Mouse (Mus musculus) lung, embryonic 15.5 days (tissue): ENCODE data around the gene Fars2. TPM values are rescaled to one million over a fixed set of nuclear protein-coding genes. Genes with fewer than 3 reads are reported as not detected.

Source experiments
- ATAC-seq: fragments of 200-750 bp; cut with Nextera tagmentation; 2 replicates; pipeline ENCODE4 v1.8.0; 2017; ENCODE audit warnings: moderate number of reproducible peaks, borderline replicate concordance; ENCODE audit not compliant: low FRiP score, low TSS enrichment; ENCODE audit errors: extremely low read depth
- H3K27ac ChIP-seq: fragments of 300-500 bp; sonication (generic); 2 replicates; pipeline ENCODE4 v1.5.1; 2015; ENCODE audit warnings: moderate library complexity, mild to moderate bottlenecking, inconsistent platforms
- H3K27me3 ChIP-seq: fragments of 300-500 bp; sonication (generic); 2 replicates; pipeline ENCODE4 v1.6.1; 2015; ENCODE audit warnings: inconsistent platforms
- H3K36me3 ChIP-seq: fragments of 300-500 bp; sonication (generic); 2 replicates; pipeline ENCODE4 v1.6.1; 2015; ENCODE audit warnings: inconsistent platforms
- H3K4me1 ChIP-seq: fragments of 300-500 bp; sonication (generic); 2 replicates; pipeline ENCODE4 v1.6.1; 2015; ENCODE audit warnings: inconsistent platforms
- H3K4me2 ChIP-seq: fragments of 300-500 bp; sonication (generic); 2 replicates; pipeline ENCODE4 v1.6.1; 2015; ENCODE audit warnings: inconsistent platforms, mild to moderate bottlenecking, moderate library complexity
- H3K4me3 ChIP-seq: fragments of 300-500 bp; sonication (generic); 2 replicates; pipeline ENCODE4 v1.5.1; 2015; ENCODE audit warnings: mild to moderate bottlenecking, inconsistent platforms
- H3K9ac ChIP-seq: fragments of 300-500 bp; sonication (generic); 2 replicates; pipeline ENCODE4 v1.6.1; 2015; ENCODE audit warnings: inconsistent platforms
- H3K9me3 ChIP-seq: fragments of 300-500 bp; sonication (generic); 2 replicates; pipeline ENCODE4 v1.6.1; 2016; ENCODE audit warnings: inconsistent platforms
- WGBS: fragments of 180-500 bp; shearing (Covaris S2); methylation state at CpG from one replicate; pipeline ENCODE4 v1.1.7; 2015; 5-methylcytosine and 5-hydroxymethylcytosine counted together
- polyA plus RNA-seq: library from polyadenylated mRNA; unstranded; fragments of >200 nt; fragmentation: Nextera tagmentation; extraction: Ambion mirVana; gene quantifications from 2 replicates; pipeline ENCODE4 v1.2.1, GENCODE M21; 2015

Gene Fars2
- polyA plus RNA-seq, 1 experiment from 2014 or later = 37.3 TPM

DNA sequence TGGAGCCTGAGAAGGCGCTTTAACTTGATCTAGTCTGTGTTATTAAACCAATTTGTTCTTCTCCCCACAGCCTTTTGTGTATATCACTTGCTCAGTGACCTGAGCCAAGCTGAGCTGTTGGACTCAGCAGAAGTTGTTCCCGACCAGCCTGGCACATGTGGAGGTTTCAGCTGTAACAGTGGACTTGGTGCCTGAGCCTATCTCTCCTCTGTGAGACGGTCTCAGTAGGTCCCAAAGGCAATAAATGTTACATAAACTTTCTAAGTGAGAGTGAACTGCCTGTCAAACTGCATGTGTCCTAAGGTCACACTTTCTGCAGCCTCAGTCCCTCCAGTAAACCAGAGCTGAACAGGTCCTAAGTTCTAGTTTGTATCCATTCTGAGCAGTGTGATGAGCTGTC is 185.6 kb downstream of the Fars2 start:
- Histone ChIP-seq H3K4me1 (peaks cover 12% of the 10 kb centered on the region), H3K9me3 (no peaks in the 10 kb centered on the region), H3K36me3 (no peaks in the 10 kb centered on the region), H3K4me2 (no peak overlapping the region), H3K9ac (no peak overlapping the region), H3K27ac (no peak overlapping the region), H3K4me3 (no peak overlapping the region), H3K27me3 (no peaks in the 10 kb centered on the region)
- no peak for ATAC-seq
- WGBS = 50% methylated on average over 3 of the region's 3 CpGs

DNA sequence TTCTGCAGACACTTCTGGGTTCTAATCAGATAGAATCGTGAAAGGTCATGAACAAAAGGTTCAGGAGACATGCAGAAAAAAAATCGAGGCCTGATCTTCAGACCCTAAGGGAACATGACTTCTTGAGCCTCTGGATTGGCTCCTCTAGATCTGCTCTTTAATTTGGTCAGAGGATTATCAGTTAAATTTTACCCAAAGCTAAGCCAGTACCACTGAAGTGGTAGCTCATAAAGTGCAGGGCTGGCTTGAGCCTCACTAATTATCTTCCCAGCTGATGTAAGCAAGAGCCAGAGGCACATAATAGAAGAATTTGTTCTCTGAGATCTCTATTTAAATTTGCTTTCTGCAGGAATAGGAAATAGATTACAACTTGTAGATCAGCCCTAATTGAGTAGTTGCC is 188.1 kb downstream of the Fars2 start:
- Histone ChIP-seq H3K9me3 (no peaks in the 10 kb centered on the region), H3K4me3 (no peak overlapping the region), H3K4me2 (no peak overlapping the region), H3K36me3 (no peaks in the 10 kb centered on the region), H3K27ac (no peak overlapping the region), H3K9ac (no peak overlapping the region), H3K4me1 (no peaks in the 10 kb centered on the region), H3K27me3 (no peaks in the 10 kb centered on the region)
- 66% methylated on average over 2 of the region's 2 CpGs for WGBS
- no peak for ATAC-seq

DNA sequence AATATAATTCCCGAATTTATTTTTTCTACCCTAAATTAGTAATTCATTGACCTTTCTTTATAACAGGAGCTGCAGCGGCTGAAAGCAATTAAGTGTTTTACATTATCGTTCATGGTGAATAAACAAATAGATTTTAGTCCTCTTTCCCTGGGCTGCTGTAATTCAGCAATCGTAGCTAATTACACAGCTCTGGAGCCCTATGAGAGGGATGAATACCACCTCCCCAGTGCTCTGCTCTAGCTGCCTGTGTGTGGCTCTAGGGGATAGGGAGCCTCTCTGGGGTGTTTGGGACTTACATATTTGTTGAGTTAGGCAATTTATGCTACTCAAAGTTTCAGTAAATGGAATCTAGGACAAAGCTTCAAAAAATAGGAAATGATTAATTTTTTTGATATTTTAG is 190.2 kb downstream of the Fars2 start:
- no peak overlapping the region for H3K4me2 ChIP-seq
- no peaks in the 10 kb centered on the region for H3K9me3 ChIP-seq
- H3K4me1 ChIP-seq = no peaks in the 10 kb centered on the region
- no peaks in the 10 kb centered on the region for H3K27me3 ChIP-seq
- H3K27ac ChIP-seq = no peak overlapping the region
- H3K36me3 ChIP-seq = no peaks in the 10 kb centered on the region
- ATAC-seq = no peak
- 82% methylated on average over 4 of the region's 4 CpGs for WGBS
- no peak overlapping the region for H3K4me3 ChIP-seq
- H3K9ac ChIP-seq = no peak overlapping the region

DNA sequence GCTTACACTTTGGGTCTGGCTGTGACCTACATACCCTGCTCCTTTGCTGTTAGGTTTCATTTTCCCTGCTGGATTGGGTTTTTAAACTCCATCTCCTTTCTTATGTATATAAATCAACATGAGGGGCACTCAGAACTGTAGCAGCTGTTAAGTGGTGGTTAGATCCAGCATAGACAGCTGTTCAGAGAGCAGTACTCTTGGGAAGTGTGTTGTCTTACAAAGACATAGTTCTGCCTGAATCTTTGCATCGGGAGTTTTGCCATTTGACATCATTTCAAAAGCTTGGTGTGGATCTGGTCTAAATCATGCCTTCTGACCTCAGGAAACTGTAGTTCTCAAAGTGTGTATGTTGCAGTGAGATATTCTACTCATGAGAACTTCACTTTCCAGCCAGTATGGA is 191.9 kb downstream of the Fars2 start:
- WGBS = 60% methylated on average over 1 of the region's 1 CpGs

DNA sequence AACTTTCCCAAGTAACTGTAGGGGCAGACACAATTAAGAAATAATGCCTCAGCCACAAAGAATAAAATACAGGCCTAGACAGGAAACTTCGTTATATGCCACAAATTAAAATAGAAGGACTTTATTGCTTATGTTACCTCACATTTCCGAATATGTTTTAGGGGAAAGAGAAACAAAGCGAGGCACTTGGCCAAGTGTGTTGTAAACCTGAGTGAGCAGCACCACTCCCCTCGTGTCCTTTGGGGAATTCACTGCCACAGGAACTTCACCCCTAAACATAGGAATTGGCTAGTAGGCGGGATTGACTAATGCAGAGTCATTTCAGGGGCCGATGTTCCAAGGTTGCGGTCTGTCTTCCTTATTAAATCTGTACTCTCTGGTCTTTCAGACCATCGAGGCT is 197.0 kb downstream of the Fars2 start:
- Histone ChIP-seq H3K9me3 (no peaks in the 10 kb centered on the region), H3K4me2 (no peak overlapping the region), H3K9ac (no peak overlapping the region), H3K27me3 (no peaks in the 10 kb centered on the region), H3K36me3 (no peaks in the 10 kb centered on the region), H3K4me3 (no peak overlapping the region), H3K4me1 (no peaks in the 10 kb centered on the region), H3K27ac (no peak overlapping the region)
- WGBS = 74% methylated on average over 8 of the region's 8 CpGs
- no peak for ATAC-seq

More for the DNA sequence above, 191.9 kb downstream of the Fars2 start:
- Histone ChIP-seq H3K27ac (no peak overlapping the region), H3K4me3 (no peak overlapping the region), H3K4me2 (no peak overlapping the region), H3K27me3 (no peaks in the 10 kb centered on the region), H3K9ac (no peak overlapping the region), H3K9me3 (no peaks in the 10 kb centered on the region), H3K4me1 (no peaks in the 10 kb centered on the region), H3K36me3 (no peaks in the 10 kb centered on the region)
- no peak for ATAC-seq

DNA sequence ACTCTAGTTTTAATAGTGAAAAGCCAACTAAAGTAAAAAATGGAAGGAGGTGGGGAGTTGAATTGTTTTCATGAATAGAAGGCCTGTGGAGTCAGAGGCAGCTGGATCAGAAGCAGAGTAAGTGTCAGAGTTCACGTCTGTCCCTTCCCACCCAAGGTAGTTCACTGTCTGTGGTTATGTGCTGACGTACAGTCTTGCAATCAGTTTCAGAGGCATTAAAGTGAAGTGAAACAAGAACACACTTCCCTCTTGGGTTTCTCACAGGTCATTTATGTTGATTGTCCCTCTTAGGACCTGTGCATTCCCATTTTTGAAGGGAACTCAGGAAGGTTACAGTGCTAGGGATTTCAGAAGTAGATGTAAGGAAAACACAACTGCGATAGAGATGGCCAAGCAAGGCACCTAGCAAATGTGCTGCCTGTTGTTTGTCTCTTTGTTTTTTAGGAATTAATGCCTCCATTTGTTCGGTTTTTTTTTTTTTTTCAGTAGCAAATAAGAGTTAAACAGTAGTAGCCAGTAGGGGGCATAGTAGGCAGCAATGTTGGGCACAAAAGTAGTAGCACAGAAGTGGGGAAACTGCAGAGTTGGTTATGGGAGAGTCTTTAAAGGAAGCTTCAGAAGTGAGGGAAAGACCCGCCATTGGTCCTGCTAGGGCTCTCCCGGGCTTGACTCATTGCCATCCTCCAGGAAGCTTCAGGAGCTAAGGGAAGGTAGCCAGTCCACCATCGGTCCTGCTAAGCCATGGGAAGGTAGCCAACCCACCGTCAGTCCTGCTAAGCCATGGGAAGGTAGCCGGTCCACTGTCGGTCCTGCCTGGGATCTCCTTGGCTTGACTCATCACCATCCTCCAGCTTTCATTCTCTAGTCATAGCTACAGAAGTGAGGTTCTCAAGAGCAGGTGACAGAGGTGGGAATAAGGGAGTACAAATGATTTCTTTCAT is 197.9 kb downstream of the Fars2 start:
- WGBS = 81% methylated on average over 10 of the region's 10 CpGs
- no peak overlapping the region for H3K27ac ChIP-seq
- no peak for ATAC-seq

DNA sequence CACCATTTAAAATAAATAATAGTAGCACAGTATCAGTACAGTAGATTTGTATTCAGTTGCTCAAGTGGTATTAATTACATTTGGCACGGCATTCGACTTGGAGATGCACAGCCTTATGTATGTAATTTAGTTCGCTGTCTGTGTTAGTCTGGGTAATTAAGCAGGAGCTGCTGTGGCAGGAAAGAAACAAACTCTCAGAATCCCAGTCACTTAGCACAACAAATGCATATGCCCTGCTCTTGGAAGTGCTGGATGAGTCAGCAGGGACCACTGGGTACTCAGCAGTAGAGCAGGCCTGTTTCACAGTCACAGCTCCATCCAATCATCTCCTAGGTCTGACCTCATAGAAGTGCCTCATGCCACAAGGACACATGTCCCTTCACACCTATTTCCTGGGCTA is 200.6 kb downstream of the Fars2 start:
- H3K27me3 ChIP-seq = no peaks in the 10 kb centered on the region
- WGBS = 81% methylated on average over 3 of the region's 3 CpGs

More for the DNA sequence above, 197.9 kb downstream of the Fars2 start:
- Histone ChIP-seq H3K4me1 (no peaks in the 10 kb centered on the region), H3K27me3 (no peaks in the 10 kb centered on the region), H3K9ac (no peak overlapping the region), H3K4me2 (no peak overlapping the region), H3K9me3 (no peaks in the 10 kb centered on the region), H3K36me3 (no peaks in the 10 kb centered on the region), H3K4me3 (no peak overlapping the region)

DNA sequence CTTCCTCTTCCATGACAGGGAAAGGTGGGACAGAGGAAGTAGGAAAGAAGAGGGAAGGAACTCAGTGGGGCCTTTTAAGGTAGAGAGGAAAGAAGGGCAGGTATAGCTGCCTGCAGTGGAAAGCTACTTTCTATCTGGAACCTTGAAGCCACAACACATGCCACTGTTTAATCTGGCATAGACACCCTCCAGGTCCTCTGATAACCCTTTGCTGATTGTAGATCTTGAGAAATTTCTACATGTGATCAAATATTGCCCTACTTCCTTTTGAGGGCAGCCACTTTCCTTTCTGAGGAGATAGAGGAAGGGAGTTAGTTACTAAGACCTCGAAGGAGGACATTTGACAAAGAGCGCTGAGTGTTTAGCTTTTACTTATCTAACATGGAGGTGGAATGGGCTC is 207.4 kb downstream of the Fars2 start:
- Histone ChIP-seq H3K27me3 (no peaks in the 10 kb centered on the region), H3K9ac (no peak overlapping the region), H3K4me3 (no peak overlapping the region), H3K9me3 (no peaks in the 10 kb centered on the region), H3K4me2 (no peak overlapping the region), H3K4me1 (0 out of 2 replicates have a peak, but pooled peaks cover 4% of the 10 kb centered on the region), H3K27ac (no peak overlapping the region), H3K36me3 (no peaks in the 10 kb centered on the region)
- 70% methylated on average over 2 of the region's 2 CpGs for WGBS
- ATAC-seq = no peak

More for the DNA sequence above, 200.6 kb downstream of the Fars2 start:
- Histone ChIP-seq H3K4me1 (no peaks in the 10 kb centered on the region), H3K4me3 (no peak overlapping the region), H3K36me3 (no peaks in the 10 kb centered on the region), H3K27ac (no peak overlapping the region), H3K9me3 (no peaks in the 10 kb centered on the region), H3K9ac (no peak overlapping the region), H3K4me2 (no peak overlapping the region)
- no peak for ATAC-seq

DNA sequence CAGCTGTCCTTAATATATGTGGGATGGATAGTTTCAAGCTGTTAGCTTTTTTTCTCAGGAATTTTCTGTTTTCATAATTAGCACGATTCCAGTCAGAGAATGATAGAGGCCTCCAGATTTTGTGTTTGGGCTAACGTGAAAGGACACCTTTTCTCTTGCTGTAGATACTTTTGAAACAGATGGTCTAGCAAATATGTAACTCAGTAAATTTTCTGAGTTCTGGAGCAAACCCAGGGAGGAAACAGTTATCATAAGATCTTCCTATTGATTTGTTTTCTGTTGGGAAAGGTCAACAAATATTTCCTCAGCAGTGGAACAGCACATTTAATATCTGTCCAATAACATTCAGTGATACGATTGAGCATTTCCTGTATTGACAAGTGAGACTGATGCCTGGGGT is 209.3 kb downstream of the Fars2 start:
- WGBS = 40% methylated on average over 3 of the region's 3 CpGs
- Histone ChIP-seq H3K9ac (no peak overlapping the region), H3K36me3 (no peaks in the 10 kb centered on the region), H3K9me3 (no peaks in the 10 kb centered on the region), H3K4me1 (0 out of 2 replicates have a peak, but pooled peaks cover 4% of the 10 kb centered on the region), H3K4me3 (no peak overlapping the region), H3K4me2 (no peak overlapping the region), H3K27me3 (no peaks in the 10 kb centered on the region), H3K27ac (no peak overlapping the region)
- no peak for ATAC-seq

DNA sequence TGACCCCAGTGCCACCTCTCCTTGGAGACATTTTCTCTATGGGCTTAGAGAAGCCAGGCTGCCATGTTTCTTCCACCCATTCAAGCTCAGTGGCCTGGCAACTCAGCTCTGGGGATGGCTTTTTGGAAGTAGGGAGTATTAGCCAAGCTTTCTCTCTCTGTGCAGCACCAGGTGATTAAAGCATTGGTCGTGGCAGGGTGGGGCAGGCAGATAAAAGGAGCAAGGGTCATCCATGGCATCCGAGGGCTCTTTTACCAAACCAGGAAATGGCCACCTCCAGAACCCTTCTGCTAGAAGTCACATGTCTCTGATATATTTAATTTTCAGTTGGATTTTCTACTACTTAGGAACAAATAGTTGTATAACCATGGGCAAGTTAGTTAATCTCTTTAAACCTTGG is 212.7 kb downstream of the Fars2 start:
- H3K9ac ChIP-seq = no peak overlapping the region
- 57% methylated on average over 2 of the region's 2 CpGs for WGBS
- H3K4me3 ChIP-seq = no peak overlapping the region
- no peaks in the 10 kb centered on the region for H3K9me3 ChIP-seq
- no peaks in the 10 kb centered on the region for H3K27me3 ChIP-seq
- no peak for ATAC-seq
- H3K4me1 ChIP-seq = 0 out of 2 replicates have a peak, but pooled peaks cover 4% of the 10 kb centered on the region
- H3K4me2 ChIP-seq = no peak overlapping the region
- H3K36me3 ChIP-seq = no peaks in the 10 kb centered on the region
- H3K27ac ChIP-seq = no peak overlapping the region

DNA sequence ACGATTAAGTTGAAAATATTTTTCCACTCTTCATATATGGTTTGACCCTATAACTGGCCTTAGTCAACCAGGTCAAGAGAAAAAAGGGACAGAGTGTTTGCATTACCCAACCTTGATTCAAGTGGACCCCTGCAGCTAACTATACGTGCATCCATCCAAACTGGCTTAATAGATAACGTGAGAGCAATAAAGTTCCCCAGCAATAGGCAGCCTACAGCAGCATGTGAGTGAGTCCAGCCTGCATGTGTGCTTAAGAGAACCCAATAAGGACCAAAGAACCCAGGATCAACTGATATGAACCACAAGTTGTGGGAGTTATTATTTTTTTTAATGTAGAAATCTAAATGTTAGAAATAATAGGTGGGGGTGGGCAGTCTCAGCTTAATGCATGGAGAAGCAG is 213.3 kb downstream of the Fars2 start:
- Histone ChIP-seq H3K27me3 (no peaks in the 10 kb centered on the region), H3K36me3 (no peaks in the 10 kb centered on the region), H3K4me1 (0 out of 2 replicates have a peak, but pooled peaks cover 4% of the 10 kb centered on the region), H3K4me2 (no peak overlapping the region), H3K27ac (no peak overlapping the region), H3K9ac (no peak overlapping the region), H3K4me3 (no peak overlapping the region), H3K9me3 (no peaks in the 10 kb centered on the region)
- ATAC-seq = no peak
- 73% methylated on average over 3 of the region's 3 CpGs for WGBS

DNA sequence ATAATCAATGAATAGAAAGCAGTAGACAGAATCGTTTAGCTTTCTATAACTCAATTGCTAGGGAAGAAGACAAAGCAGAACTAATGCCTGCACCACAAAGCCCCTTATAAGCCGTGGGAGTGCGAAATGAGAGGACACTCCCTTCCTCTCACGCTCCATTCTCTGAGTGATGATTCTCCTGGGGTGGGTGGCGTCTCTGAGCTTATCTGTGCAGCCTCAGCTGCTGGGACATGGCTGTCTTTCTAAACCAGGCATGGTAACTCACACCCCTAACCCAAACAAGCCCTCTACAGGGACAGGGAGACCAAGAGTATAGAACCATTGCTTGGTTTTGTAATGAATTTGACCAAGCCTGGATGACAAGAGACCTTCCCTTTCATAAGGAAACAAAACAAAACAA is 217.5 kb downstream of the Fars2 start:
- Histone ChIP-seq H3K36me3 (no peaks in the 10 kb centered on the region), H3K27me3 (no peaks in the 10 kb centered on the region), H3K4me2 (no peak overlapping the region), H3K4me3 (no peak overlapping the region), H3K9me3 (no peaks in the 10 kb centered on the region), H3K27ac (no peak overlapping the region), H3K9ac (no peak overlapping the region), H3K4me1 (no peaks in the 10 kb centered on the region)
- no peak for ATAC-seq
- 71% methylated on average over 5 of the region's 5 CpGs for WGBS
